Mouse (Mus musculus): ENCODE measurements around the gene Sfxn3. TPM values are rescaled to one million over a fixed set of nuclear protein-coding genes. Genes with fewer than 3 reads are reported as not detected.

Sfxn3 gene
- polyA plus RNA-seq, 1 experiment, result 10.2 TPM

DNA sequence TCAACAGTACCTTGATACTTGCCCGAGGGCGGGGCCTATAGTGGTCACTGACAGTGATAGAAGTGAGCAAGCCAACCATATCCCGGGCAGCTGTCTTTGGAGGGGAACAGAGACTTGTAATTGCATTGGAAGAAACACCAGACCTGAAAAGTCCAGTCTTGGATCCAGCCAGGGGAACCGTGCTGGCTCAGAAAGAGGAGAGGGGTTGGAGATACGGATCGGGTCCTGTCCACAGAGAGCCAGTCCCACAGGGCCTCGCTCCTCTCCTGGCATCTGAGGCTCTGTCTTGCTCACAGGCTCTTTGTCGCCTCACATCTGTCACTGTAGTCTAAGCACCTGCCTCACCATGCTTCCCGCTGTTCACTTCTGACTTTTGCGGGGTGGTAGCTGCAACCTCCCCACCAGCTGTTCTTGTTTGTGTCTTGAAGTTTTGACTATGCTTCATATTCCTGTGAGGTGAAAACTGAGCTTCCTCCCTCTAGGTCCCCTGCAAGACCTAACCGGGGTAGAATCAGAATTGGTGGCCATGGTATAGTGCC, 2.8 kb upstream of the Sfxn3 start:
- 83% methylated on average over 11 of the region's 11 CpGs for WGBS
- no peak for DNase-seq (ENCODE audit: low read depth, low spot score)

DNA sequence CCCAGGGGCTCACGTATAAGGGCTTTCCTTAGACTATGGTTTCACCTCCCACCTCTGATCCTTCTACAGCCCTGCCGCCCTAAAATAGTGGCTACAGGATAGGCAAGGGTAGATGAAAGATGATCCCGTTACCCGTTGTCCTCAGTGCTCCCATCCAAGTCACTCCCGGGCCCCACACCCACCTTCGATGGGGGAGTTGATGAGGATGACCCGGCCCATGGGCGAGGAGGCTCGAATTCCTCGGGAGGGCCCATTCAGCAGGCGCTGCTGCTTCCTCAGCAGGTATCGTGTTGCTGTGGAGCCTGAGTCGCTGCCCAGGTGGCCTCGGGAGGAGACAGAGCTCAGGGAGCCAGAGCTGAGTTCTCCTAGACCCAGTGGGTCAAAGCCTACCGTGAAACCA, 2.1 kb upstream of the Sfxn3 start:
- no peak for DNase-seq (ENCODE audit: low read depth, low spot score)
- WGBS, result 68% methylated on average over 15 of the region's 15 CpGs

DNA sequence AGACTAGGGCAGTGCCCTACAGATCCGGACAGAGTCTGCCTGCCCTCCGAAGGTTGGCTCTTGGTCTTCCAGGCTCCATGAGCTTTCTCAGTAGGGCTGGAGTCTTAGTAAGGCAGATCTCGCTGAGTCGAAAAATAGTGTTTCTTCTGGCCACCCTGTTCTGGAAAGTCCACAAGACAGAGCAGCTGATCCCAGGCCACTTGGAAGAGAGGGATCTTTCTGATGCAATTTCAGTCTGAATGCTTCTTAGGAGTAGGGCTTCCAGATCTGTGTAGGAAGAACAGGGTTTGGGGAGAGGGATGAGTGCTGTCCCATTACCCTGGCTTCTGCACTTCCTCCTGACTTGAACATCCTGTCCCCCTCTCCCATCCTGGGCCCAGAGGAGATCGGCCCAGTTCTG, 1.7 kb upstream of the Sfxn3 start, which contains the start of gene Pdzd7:
Gene Pdzd7, minus strand, starts transcription at position 67 of the 400 bp plus-strand sequence.
- DNase-seq (ENCODE audit: low read depth, low spot score), result no peak
- WGBS, result 86% methylated on average over 5 of the region's 5 CpGs

DNA sequence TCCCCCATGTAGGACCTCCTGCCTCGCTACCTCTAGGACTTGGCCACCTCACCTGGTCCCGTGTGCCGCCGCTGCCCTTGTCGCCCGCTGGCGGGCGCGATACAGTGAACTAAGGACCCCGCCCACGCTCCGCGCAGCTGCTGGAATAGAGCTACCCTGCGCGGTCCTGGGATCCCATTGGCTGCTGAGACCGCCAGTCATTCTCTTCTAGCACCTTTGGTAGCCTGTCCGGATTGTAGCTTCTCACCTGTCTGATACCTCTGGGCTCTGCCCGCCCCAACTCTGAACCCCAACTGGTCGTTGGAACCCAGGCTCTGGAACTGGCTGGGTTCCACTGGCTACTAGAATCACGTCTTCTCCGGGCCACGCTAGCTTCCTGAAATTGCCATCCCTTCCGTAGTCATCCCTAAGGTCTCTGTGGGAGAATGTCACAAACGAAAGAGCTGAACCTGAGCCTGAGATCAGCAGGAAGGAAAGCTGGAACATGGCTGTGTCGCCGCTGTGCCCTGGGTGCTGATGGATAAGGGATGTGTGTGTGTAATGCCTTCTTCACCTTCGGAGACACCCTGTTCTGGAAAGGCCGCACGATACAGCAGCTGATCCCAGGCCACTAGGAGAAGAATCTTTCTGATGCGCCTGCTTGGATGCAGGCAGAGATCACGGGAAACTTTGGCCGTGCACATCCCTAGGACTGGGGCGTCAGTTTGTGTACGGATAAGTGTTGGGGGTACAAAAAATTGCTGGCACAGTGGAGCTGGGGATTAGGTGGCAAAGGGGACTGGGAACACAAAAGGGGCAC, 581 bp upstream of the Sfxn3 start:
- no peak for DNase-seq (ENCODE audit: low read depth, low spot score)
- under 1% methylated on average over 34 of the region's 34 CpGs for WGBS

DNA sequence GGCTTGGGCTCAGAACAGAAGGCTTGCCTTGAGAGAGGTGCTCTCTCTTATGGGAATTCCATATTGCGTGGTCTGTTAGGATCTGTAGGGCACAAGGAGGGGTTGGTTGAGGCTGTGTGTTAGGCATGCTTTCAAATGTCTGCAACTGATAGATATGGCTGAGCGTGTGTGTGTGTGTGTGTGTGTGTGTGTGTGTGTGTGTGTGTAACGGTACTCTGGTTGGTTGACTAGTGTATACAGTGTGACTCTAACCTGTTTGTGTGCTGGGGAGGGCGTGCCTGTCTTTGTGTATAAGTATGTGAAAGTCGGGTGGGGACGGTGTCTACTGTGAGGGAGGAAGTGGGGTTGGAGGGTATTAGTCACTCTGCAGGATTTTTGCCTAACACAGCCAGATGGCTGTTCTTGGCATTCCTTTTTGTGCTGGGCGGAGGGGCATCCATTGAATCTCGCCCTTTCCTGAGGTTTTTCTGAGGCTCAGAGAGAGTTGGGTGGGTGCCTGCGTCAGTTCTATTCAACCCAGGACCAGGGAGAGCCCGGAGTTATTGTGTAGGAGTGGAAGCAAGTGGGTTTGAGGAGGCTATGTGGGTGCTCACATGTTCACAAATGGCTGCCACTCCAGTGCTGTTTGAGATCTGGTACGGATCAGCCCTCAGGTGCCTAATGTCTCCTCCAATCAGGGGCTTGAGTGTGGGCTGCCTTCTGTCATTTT, 786 bp downstream of the Sfxn3 start:
- DNase-seq (ENCODE audit: low read depth, low spot score), result no peak
- 5% methylated on average over 11 of the region's 11 CpGs for WGBS

DNA sequence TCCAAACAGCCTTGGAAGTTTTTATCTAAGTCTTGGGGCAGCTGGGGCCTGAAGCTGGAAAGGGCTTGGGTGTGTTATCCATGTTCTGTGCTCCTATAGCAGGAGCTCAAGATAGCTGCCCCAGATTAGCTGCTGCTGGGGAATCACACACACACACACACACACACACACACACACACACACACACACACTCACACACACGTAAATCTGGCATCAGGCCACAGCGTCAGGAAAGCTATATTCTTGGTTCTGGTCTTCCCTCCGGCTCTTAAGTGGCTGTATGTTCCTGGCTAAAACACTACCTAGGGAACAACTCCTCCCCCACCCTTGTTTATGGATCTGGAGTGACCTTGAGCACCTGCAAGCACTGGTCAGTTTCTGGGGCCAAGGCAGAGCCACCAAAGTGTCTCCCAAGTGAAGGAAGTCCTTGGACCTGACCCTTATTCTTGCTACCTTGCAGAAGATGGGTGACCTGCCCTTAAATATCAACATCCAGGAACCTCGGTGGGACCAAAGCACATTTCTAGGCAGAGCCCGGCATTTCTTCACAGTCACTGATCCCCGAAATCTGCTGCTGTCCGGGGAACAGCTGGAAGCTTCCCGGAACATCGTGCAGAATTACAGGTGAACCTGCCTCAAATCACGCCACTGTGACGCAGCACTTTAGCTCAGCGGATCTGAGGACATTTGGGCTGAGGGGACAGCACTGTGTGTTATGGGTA, 1.5 kb downstream of the Sfxn3 start:
- WGBS, result 70% methylated on average over 12 of the region's 12 CpGs
- no peak for DNase-seq (ENCODE audit: low read depth, low spot score)

DNA sequence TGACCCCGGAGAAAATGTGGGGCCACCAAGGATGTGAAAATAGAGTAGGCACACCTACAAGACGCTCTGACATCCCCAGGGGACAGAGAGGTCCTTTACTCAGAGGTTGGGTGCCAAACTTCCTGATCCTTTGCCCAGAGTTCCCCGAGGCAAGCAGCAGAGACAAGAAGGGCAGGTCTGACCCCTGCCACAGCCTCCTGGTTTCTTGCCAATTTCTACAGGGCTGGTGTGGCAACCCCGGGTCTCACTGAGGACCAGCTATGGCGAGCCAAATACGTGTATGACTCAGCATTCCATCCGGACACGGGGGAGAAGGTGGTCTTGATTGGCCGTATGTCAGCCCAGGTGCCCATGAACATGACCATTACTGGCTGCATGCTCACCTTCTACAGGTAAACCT, 2.2 kb downstream of the Sfxn3 start:
- no peak for DNase-seq (ENCODE audit: low read depth, low spot score)
- WGBS, result 70% methylated on average over 9 of the region's 9 CpGs

DNA sequence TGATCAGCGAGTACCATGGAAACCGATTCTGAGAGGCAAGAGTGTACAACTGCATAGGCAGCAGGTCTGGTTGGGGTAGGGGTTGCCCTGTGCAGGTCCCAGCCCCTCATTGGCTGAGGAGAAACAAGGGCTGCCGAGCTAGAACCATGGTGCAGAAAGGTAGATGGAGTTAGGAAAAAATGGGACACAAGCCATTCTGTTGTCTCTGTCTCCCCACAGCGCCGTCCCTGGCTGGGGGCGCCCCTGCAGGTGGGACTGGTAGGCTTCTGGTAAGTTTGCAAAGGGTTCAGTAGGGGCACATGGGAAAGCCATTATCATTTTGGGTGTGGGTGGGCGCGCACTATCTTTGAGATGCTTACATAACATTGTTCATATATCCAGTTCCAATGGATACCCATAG, 6.1 kb downstream of the Sfxn3 start:
- 94% methylated on average over 8 of the region's 8 CpGs for WGBS

DNA sequence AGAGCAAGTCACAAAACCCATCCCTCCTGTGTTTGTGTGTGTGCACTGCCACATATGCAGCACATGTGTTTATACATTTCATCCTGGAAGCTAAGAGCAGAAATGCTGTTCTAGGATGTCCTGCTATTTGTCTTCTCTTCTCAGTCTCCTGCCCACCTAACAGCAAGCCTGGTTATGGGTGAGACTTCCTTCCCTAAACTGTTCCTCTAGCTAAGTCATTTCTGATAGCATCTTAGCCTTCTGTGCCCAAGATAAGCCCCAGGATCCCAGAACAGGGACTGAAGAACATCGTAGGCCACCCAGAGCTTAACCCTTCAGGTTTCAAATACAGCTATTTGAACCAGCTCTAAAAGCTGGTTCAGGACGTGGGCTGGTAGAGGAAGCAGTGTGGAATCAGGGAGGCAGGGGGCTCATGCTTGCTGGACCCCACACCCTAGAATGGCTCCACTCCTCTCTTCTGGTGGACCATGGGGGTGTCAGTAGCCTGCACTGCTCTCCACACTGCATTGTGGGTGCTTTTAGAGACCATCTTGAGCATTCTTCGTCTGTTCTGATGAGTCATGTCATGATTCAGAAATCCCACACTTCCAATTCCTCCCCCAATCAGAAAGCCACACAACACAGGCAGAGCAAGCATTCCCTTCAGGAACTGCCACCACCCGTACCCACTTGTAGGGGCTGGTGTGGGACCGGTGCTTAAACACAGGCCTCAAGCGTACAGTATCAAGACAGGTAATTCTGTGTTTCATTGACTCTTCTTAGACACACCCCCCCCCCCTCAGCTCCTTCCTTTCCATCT, 7.8 kb downstream of the Sfxn3 start:
- DNase-seq (ENCODE audit: low read depth, low spot score), result no peak
- 81% methylated on average over 6 of the region's 6 CpGs for WGBS

More for the DNA sequence above, 6.1 kb downstream of the Sfxn3 start:
- no peak for DNase-seq (ENCODE audit: low read depth, low spot score)

DNA sequence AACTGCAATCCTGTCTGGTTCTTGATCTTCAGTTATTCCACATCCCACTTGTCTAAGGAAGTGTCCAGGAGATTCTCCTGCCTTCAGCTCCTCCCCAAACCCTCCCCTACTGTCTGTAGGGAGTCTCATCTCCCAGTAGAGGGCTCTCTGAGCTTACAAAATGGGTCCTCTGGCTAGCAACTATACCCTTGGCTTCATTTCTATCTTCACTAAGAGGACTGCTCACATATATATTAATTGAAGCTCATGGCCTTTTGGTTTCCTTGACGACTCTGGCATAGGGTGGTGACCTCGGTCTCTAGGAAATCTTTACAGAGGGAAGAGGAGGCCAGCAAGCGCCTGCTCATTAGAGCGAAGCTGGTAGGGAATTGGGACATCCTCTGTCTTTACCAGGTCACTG, 9.1 kb downstream of the Sfxn3 start:
- DNase-seq (ENCODE audit: low read depth, low spot score), result no peak
- WGBS, result 46% methylated on average over 4 of the region's 4 CpGs

DNA sequence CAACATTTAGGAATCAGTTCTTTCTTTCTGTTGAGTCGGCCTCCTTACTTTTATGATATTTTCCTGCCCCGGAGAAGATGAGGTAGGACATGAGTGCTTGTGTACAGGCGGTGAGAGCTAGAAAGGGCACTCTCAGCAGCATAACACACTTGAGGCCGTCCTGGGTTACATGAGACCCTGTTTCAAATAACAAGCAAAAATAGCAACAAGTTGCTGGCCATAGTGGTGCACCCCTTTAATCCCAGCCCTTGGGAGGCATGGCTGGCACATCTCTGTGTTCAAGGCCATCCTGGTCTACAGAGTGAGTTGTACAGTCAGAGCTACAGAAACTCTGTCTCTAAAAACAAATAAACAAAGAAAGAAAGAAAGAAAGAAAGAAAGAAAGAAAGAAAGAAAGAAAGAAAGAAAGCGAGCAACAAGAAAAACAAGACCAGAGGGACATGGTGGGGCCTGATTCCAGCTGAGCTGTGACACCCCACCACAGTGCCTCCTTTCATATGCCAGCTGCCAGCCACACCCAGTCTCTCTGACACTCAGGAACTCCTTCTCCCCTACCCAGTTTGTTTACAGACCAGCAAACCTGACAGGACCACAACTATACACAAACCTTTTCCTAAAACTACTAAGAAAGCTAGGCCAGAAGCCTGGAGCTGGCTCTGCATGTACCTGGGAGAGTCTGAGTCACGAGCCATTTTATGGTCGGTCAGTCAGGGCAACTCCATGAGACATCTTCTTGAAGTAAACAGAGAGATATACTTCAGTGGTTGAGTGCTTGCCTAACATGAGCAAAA, 9.8 kb downstream of the Sfxn3 start:
- whole genome bisulfite sequencing, result 35% methylated on average over 7 of the region's 7 CpGs
- DNase-seq (ENCODE audit: low read depth, low spot score), result no peak

DNA sequence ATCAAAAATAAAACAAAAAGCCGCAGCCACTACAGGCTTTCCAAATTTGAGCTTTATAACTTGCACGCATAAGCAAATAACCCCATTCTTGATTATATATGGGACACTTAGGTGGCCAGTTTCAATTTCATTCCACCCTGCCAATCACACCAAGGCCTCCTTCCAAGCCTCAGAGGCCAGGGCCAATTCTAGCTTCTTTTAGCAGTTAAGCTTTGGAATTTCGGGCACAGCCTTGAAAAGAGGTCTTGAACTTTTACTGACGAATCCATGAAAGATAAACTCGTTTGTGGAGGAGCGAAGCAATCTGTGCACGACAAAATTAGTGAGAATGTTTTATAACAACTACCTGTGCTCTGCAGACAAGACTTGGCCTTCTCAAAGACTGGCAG, 10.4 kb downstream of the Sfxn3 start:
- WGBS, result 9% methylated on average over 7 of the region's 7 CpGs
- no peak for DNase-seq (ENCODE audit: low read depth, low spot score)

DNA sequence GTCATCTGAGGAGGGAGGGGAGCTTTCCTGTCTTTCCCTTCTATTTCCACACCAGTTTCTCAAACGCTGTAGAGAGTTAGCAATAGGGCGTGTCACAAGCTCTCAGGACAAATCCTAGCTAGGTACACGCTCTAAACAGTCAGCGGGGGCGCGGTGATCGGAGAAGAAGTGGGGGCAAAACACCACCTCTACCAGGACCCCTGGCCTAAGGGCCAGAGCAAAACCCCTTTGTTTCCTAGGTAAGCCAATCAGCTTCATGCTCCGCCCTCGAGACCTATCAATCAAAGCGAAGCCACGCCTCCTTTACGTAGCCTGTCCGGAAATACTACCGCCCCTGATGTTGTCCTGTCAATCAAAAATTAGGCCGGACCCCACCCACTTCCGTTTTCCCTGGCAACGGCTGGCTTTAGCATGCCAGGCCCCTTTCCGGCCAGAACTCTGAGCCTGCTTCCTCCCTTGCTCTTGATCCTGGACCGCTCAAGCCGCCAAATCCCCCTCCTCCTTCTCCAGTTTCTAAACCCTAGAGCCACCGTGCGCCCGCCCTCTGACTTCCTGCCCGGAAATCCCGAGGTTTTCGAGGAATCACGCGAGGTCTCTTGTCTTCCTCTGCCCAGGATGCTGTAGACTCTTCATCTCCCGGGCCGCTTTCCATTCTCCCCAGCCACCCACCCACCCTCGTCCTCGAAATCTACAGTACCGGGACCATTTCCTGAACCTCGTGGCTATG, 11.0 kb downstream of the Sfxn3 start:
- whole genome bisulfite sequencing, result under 1% methylated on average over 34 of the region's 34 CpGs

DNA sequence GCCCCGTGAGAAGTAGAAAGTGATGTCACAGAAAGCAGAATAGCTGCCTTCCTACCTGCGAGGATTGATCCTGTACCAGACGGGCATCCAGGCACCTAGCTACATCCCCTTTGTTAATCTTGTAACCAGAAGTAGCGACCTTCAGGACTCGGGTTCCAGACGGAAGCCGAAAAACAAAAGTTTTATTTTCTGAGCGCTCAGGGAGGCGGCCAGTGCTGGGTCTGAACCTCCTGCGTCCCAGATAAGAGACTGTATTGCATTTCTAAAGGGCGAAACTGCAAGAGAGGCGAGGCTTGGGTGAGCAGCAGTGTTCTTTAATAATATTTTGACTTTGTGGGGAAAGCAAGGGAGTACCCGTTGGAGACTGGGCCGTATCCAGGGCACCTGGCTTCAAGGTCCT, 11.5 kb downstream of the Sfxn3 start:
- under 1% methylated on average over 14 of the region's 14 CpGs for WGBS

More for the DNA sequence above, 11.0 kb downstream of the Sfxn3 start:
- peak; percentile 90 for DNase-seq (ENCODE audit: low read depth, low spot score)

DNA sequence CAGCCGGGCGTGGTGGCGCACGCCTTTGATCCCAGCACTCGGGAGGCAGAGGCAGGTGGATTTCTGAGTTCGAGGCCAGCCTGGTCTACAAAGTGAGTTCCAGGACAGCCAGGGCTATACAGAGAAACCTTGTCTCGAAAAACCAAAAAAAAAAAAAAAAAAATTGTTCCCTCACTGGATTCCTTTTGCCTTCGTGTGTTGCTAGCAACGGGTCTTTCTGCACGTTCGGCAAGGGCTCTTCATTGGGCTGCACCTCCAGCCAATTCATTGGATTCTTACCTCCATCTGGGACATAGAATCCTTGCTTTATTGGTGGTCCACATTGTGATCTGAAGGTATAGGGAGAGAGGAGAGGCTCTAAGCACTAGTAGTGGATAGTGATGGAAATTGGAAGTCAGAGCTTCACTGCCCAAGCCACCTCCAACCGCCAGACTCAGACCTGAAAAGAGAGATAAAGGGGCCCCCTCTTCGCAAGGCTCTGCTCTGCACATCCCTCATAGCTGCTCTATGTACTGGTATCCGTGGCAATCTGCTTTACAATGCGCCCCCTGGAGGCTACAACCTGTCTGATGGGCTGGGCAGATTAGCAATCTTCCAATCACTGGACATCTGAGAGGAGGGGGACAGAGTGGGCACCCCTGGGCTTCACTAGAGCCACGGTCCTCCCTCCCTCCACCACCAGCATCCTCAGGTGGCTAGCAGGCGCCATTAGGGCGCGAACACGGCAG, 16.4 kb downstream of the Sfxn3 start:
- no peak for DNase-seq (ENCODE audit: low read depth, low spot score)
- 41% methylated on average over 20 of the region's 20 CpGs for WGBS

More for the DNA sequence above, 11.5 kb downstream of the Sfxn3 start:
- no peak for DNase-seq (ENCODE audit: low read depth, low spot score)

DNA sequence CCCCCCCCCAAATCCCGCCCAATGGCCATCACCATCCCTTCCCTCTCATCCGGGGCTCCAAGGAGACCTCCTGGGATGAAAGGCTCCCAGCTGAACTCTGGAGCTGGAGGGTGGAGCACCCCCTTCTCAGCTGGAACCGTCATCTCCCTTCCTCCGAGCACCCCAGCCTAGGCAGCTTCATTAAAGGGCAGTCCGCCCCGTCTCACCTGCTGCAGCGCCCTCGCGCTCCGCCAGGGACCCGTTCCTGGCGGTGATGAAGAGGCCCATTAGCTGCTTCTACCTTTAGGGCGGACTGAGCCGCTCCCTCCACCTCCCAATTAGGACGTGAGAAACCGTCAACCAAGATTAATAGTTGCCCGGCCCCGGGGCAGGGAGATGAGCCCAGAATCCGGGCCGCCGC, 17.9 kb downstream of the Sfxn3 start:
- WGBS, result 11% methylated on average over 21 of the region's 21 CpGs
- no peak for DNase-seq (ENCODE audit: low read depth, low spot score)

DNA sequence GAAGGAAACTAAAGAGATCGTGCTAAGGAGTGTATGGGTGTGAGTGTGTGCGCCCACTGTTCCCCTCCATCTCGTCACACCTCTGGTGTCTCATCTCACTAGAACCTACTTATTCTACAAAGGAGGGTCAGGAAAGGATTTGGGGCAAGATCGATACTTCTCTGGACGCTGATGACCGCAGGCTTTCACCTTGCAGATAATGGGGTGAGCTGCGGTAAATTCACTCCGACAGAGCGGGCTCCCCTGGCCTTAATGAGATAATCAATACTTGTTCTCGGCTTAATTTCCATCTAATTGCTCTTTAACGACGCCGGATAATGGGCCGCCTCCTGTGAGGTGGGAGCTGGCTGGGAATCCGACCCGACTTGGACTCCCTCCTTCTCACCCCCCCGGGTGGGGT, 19.9 kb downstream of the Sfxn3 start:
- DNase-seq (ENCODE audit: low read depth, low spot score), result no peak
- 31% methylated on average over 17 of the region's 17 CpGs for WGBS
